Mouse (Mus musculus) kidney, embryonic 16.5 days (tissue): ENCODE data around the gene Atad5. TPM values are rescaled to one million over a fixed set of nuclear protein-coding genes. Genes with fewer than 3 reads are reported as not detected.
"Not testable (repeated sequence)": the region's sequence is repeated elsewhere in the genome, so short reads cannot be mapped to it uniquely, and the experiment has no call there.

Experiments used
- ATAC-seq: fragments of 200-750 bp; cut with Nextera tagmentation; 2 replicates; pipeline ENCODE4 v1.8.0; 2017; ENCODE audit warnings: moderate TSS enrichment; ENCODE audit not compliant: low FRiP score, low TSS enrichment
- H3K27ac ChIP-seq: fragments of 300-500 bp; sonication (generic); 2 replicates; pipeline ENCODE4 v1.5.1; 2014; ENCODE audit warnings: low read length
- H3K27me3 ChIP-seq: fragments of 300-500 bp; sonication (generic); 2 replicates; pipeline ENCODE4 v1.6.1; 2014; ENCODE audit warnings: low read length, control low read depth, mixed read lengths; ENCODE audit not compliant: insufficient read depth
- H3K36me3 ChIP-seq: fragments of 300-500 bp; sonication (generic); 2 replicates; pipeline ENCODE4 v1.6.1; 2014; ENCODE audit warnings: low read length, control low read depth, mixed read lengths; ENCODE audit not compliant: insufficient read depth
- H3K4me1 ChIP-seq: fragments of 300-500 bp; sonication (generic); 2 replicates; pipeline ENCODE4 v1.6.1; 2014; ENCODE audit warnings: low read length, control low read depth, mixed read lengths; ENCODE audit not compliant: insufficient read depth
- H3K4me2 ChIP-seq: fragments of 300-500 bp; sonication (generic); replicated peaks from 2 replicates; pipeline ENCODE4 v1.6.1; 2014; ENCODE audit warnings: low read depth, low read length
- H3K4me3 ChIP-seq: fragments of 300-500 bp; sonication (generic); 2 replicates; pipeline ENCODE4 v1.5.1; 2014; ENCODE audit warnings: mild to moderate bottlenecking, low read length
- H3K9ac ChIP-seq: fragments of 300-500 bp; sonication (generic); replicated peaks from 2 replicates; pipeline ENCODE4 v1.6.1; 2014; ENCODE audit warnings: low read length
- H3K9me3 ChIP-seq: fragments of 300-500 bp; sonication (generic); 2 replicates; pipeline ENCODE4 v1.6.1; 2016; ENCODE audit warnings: low read length, control low read depth
- WGBS: fragments of 180-500 bp; shearing (Covaris S2); extraction: QIAGEN DNeasy Blood & Tissue Kit; methylation state at CpG from one replicate; pipeline ENCODE4 v1.1.7; 2014; 5-methylcytosine and 5-hydroxymethylcytosine counted together
- polyA plus RNA-seq: library from polyadenylated mRNA; unstranded; fragments of >200 nt; fragmentation: Nextera tagmentation; extraction: Ambion mirVana; gene quantifications from 2 replicates; pipeline ENCODE4 v1.2.1, GENCODE M21; 2015

Atad5 gene
- polyA plus RNA-seq, 1 experiment from 2014 or later, result 8.3 TPM

GRCm38 (mm10) chr11:80062159-80062558 lies 27.0 kb upstream of the Atad5 start:
- no peaks in the 10 kb centered on the region for H3K27me3 ChIP-seq
- no peaks in the 10 kb centered on the region for H3K4me1 ChIP-seq
- no peak overlapping the region for H3K4me2 ChIP-seq
- H3K27ac ChIP-seq, result no peak overlapping the region
- H3K9ac ChIP-seq, result no peak overlapping the region
- H3K36me3 ChIP-seq, result peaks cover 32% of the 10 kb centered on the region
- no peaks in the 10 kb centered on the region for H3K9me3 ChIP-seq
- WGBS, result 87% methylated on average over 4 of the region's 4 CpGs
- H3K4me3 ChIP-seq, result no peak overlapping the region
- no peak for ATAC-seq

GRCm38 (mm10) chr11:80066373-80066772 lies 22.8 kb upstream of the Atad5 start:
- H3K4me3 ChIP-seq, H3K9ac ChIP-seq, H3K27ac ChIP-seq, ATAC-seq, H3K27me3 ChIP-seq, H3K4me1 ChIP-seq, H3K9me3 ChIP-seq, H3K4me2 ChIP-seq: not testable (repeated sequence)
- WGBS, result 88% methylated on average over 4 of the region's 4 CpGs
- peaks cover 12% of the 10 kb centered on the region for H3K36me3 ChIP-seq

- H3K4me2 ChIP-seq, result no peak overlapping the region
- no peak overlapping the region for H3K4me3 ChIP-seq
- 67% methylated on average over 5 of the region's 5 CpGs for WGBS
- no peak for ATAC-seq
- no peak overlapping the region for H3K9ac ChIP-seq
- H3K4me1 ChIP-seq, result 0 out of 2 replicates have a peak, but pooled peaks cover 3% of the 10 kb centered on the region
- H3K36me3 ChIP-seq, result 0 out of 2 replicates have a peak, but pooled peaks cover 4% of the 10 kb centered on the region
- H3K9me3 ChIP-seq, result no peaks in the 10 kb centered on the region
- no peaks in the 10 kb centered on the region for H3K27me3 ChIP-seq
- H3K27ac ChIP-seq, result 0 out of 2 replicates have a peak overlapping the region, but pooled peaks have one; percentile 63
Measured at GRCm38 (mm10) chr11:80067558-80067957, 21.6 kb upstream of the Atad5 start.

GRCm38 (mm10) chr11:80069815-80070214 lies 19.4 kb upstream of the Atad5 start:
- H3K4me3 ChIP-seq, result no peak overlapping the region
- no peaks in the 10 kb centered on the region for H3K27me3 ChIP-seq
- no peak overlapping the region for H3K9ac ChIP-seq
- H3K9me3 ChIP-seq, result no peaks in the 10 kb centered on the region
- H3K4me1 ChIP-seq, result 0 out of 2 replicates have a peak, but pooled peaks cover 3% of the 10 kb centered on the region
- no peaks in the 10 kb centered on the region for H3K36me3 ChIP-seq
- WGBS, result 81% methylated on average over 3 of the region's 3 CpGs
- H3K27ac ChIP-seq, result no peak overlapping the region
- no peak overlapping the region for H3K4me2 ChIP-seq
- ATAC-seq, result no peak

GRCm38 (mm10) chr11:80071039-80071438 lies 18.2 kb upstream of the Atad5 start:
- Histone ChIP-seq H3K36me3 (no peaks in the 10 kb centered on the region), H3K9me3 (no peaks in the 10 kb centered on the region), H3K27me3 (no peaks in the 10 kb centered on the region), H3K27ac (no peak overlapping the region), H3K4me3 (no peak overlapping the region), H3K9ac (no peak overlapping the region), H3K4me2 (no peak overlapping the region), H3K4me1 (0 out of 2 replicates have a peak, but pooled peaks cover 3% of the 10 kb centered on the region)
- 93% methylated on average over 2 of the region's 2 CpGs for WGBS
- ATAC-seq, result no peak

- 82% methylated on average over 3 of the region's 3 CpGs for WGBS
- Histone ChIP-seq H3K36me3 (no peaks in the 10 kb centered on the region), H3K27ac (no peak overlapping the region), H3K27me3 (no peaks in the 10 kb centered on the region), H3K9ac (no peak overlapping the region), H3K4me1 (0 out of 2 replicates have a peak, but pooled peaks cover 1% of the 10 kb centered on the region), H3K9me3 (no peaks in the 10 kb centered on the region), H3K4me3 (no peak overlapping the region), H3K4me2 (no peak overlapping the region)
- no peak for ATAC-seq
Measured at GRCm38 (mm10) chr11:80072365-80072764, 16.8 kb upstream of the Atad5 start.

- no peaks in the 10 kb centered on the region for H3K9me3 ChIP-seq
- H3K27ac ChIP-seq, result no peak overlapping the region
- H3K9ac ChIP-seq, result no peak overlapping the region
- no peaks in the 10 kb centered on the region for H3K36me3 ChIP-seq
- 97% methylated on average over 5 of the region's 5 CpGs for WGBS
- no peak overlapping the region for H3K4me2 ChIP-seq
- H3K4me3 ChIP-seq, result no peak overlapping the region
- H3K27me3 ChIP-seq, result no peaks in the 10 kb centered on the region
- no peak for ATAC-seq
- H3K4me1 ChIP-seq, result peaks cover 6% of the 10 kb centered on the region
Measured at GRCm38 (mm10) chr11:80075608-80076277, 13.5 kb upstream of the Atad5 start.

- H3K27ac ChIP-seq, result no peak overlapping the region
- H3K4me3 ChIP-seq, result no peak overlapping the region
- H3K27me3 ChIP-seq, result no peaks in the 10 kb centered on the region
- 55% methylated on average over 14 of the region's 14 CpGs for WGBS
- H3K36me3 ChIP-seq, result no peaks in the 10 kb centered on the region
- no peak overlapping the region for H3K9ac ChIP-seq
- peaks cover 14% of the 10 kb centered on the region for H3K4me1 ChIP-seq
- H3K4me2 ChIP-seq, result no peak overlapping the region
- no peaks in the 10 kb centered on the region for H3K9me3 ChIP-seq
- ATAC-seq, result no peak
Measured at GRCm38 (mm10) chr11:80077784-80078545, 11.2 kb upstream of the Atad5 start.

- H3K27me3 ChIP-seq, result no peaks in the 10 kb centered on the region
- ATAC-seq, result no peak
- no peak overlapping the region for H3K4me2 ChIP-seq
- no peaks in the 10 kb centered on the region for H3K36me3 ChIP-seq
- WGBS, result 21% methylated on average over 1 of the region's 1 CpGs
- no peak overlapping the region for H3K4me3 ChIP-seq
- no peak overlapping the region for H3K27ac ChIP-seq
- H3K4me1 ChIP-seq, result peaks cover 14% of the 10 kb centered on the region
- no peaks in the 10 kb centered on the region for H3K9me3 ChIP-seq
- H3K9ac ChIP-seq, result no peak overlapping the region
Measured at GRCm38 (mm10) chr11:80078831-80079230, 10.4 kb upstream of the Atad5 start.

- peak overlapping the region; percentile 95 for H3K9ac ChIP-seq
- H3K4me1 ChIP-seq, result peaks cover 14% of the 10 kb centered on the region
- WGBS, result 61% methylated on average over 6 of the region's 6 CpGs
- H3K27me3 ChIP-seq, result no peaks in the 10 kb centered on the region
- no peak for ATAC-seq
- peak overlapping the region; percentile 92 for H3K4me3 ChIP-seq
- no peaks in the 10 kb centered on the region for H3K36me3 ChIP-seq
- no peak overlapping the region for H3K27ac ChIP-seq
- H3K9me3 ChIP-seq, result no peaks in the 10 kb centered on the region
- peak overlapping the region; percentile 54 for H3K4me2 ChIP-seq
Measured at GRCm38 (mm10) chr11:80079751-80080150, 9.4 kb upstream of the Atad5 start.
